Mouse (Mus musculus) left cerebral cortex, adult 2 months (tissue): ENCODE data around the gene Iqcd. TPM values are rescaled to one million over a fixed set of nuclear protein-coding genes. Genes with fewer than 3 reads are reported as not detected.
A peak's percentile ranks its signal among the peaks of the same experiment; 100 is the strongest.

Experiments
- DNase-seq, 2 experiments: peaks; one replicate each; pipeline ENCODE4 v3.0.0; 2021 to 2022; ENCODE audit warnings: low spot score in 2 of 2, mixed read lengths in 1 of 2; ENCODE audit errors: extremely low spot score in 1 of 2
- H3K27ac ChIP-seq: fragments of 200-600 bp; 2 replicates; pipeline ENCODE4 v1.8.1; 2022
- H3K4me3 ChIP-seq: fragments of 200-600 bp; 2 replicates; pipeline ENCODE4 v1.8.1; 2022
- CTCF ChIP-seq: fragments of 200-600 bp; IDR thresholded peaks from 2 replicates; pipeline ENCODE4 v1.8.1; 2022; ENCODE audit warnings: antibody characterized with exemption, mild to moderate bottlenecking, moderate library complexity
- intact Hi-C: fragments of 180-260 bp; cut with DNase I; formaldehyde crosslinking; loops from one replicate; pipeline ENCODE4 v1.15.1; 2025
- total RNA-seq, 2 experiments: library from RNA; stranded (reverse); gene quantifications; 2 replicates each; pipeline ENCODE4 v1.2.3; 2021

Iqcd gene
- total RNA-seq, 2 experiments from 2014 or later = 0.47 to 0.75 TPM

- no peak for DNase-seq
- H3K27ac ChIP-seq = no peak overlapping the region
- no peak for TF ChIP-seq CTCF
- intact Hi-C loops = no loop called here
- H3K4me3 ChIP-seq = no peak overlapping the region
These were observed 12.0 kb upstream of the Iqcd start for GRCm38 (mm10) chr5:120576781-120577301.

- Histone ChIP-seq H3K4me3 (no peak overlapping the region), H3K27ac (no peak overlapping the region)
- peak; percentile 5; the same call in 1 of the 2 replicates for TF ChIP-seq CTCF
- intact Hi-C loops = no loop called here
- no peak for DNase-seq
These were observed 10.8 kb upstream of the Iqcd start for GRCm38 (mm10) chr5:120577935-120578441.

GRCm38 (mm10) chr5:120578504-120579081 lies 10.2 kb upstream of the Iqcd start:
- intact Hi-C loops = no loop called here
- Histone ChIP-seq H3K4me3 (no peak overlapping the region), H3K27ac (no peak overlapping the region)
- no peak for DNase-seq
- TF ChIP-seq CTCF = no peak

GRCm38 (mm10) chr5:120579211-120579897 lies 9.5 kb upstream of the Iqcd start:
- intact Hi-C loops = no loop called here
- no peak overlapping the region for H3K27ac ChIP-seq
- no peak for DNase-seq
- TF ChIP-seq CTCF = no peak
- H3K4me3 ChIP-seq = no peak overlapping the region

GRCm38 (mm10) chr5:120579898-120580626 lies 8.8 kb upstream of the Iqcd start:
- no peak overlapping the region for H3K4me3 ChIP-seq
- H3K27ac ChIP-seq = no peak overlapping the region
- no peak for DNase-seq
- intact Hi-C loops = no loop called here
- TF ChIP-seq CTCF = no peak

- intact Hi-C loops = no loop called here
These were observed 6.8 kb upstream of the Iqcd start for GRCm38 (mm10) chr5:120582002-120582401.

GRCm38 (mm10) chr5:120583511-120583910 lies 5.3 kb upstream of the Iqcd start:
- no peak for TF ChIP-seq CTCF
- no peak overlapping the region for H3K4me3 ChIP-seq
- no peak overlapping the region for H3K27ac ChIP-seq
- DNase-seq = no peak
- intact Hi-C loops = no loop called here

More at GRCm38 (mm10) chr5:120582002-120582401, 6.8 kb upstream of the Iqcd start:
- no peak for TF ChIP-seq CTCF
- Histone ChIP-seq H3K4me3 (no peak overlapping the region), H3K27ac (no peak overlapping the region)
- no peak for DNase-seq

- intact Hi-C loops = loop anchor here (5.0 kb wide), 1 partner anchor 83 kb away; the partner anchor contains the start of gene Plbd2
- H3K4me3 ChIP-seq = no peak overlapping the region
- DNase-seq = no peak
- no peak for TF ChIP-seq CTCF
- no peak overlapping the region for H3K27ac ChIP-seq
These were observed 3.8 kb upstream of the Iqcd start for GRCm38 (mm10) chr5:120584968-120585367.

- TF ChIP-seq CTCF = no peak
- intact Hi-C loops = loop anchor here (2.0 to 5.0 kb wide), 2 partner anchors 20 to 85 kb away; partner anchors contain the start of gene Plbd2
These were observed 1.8 kb upstream of the Iqcd start for GRCm38 (mm10) chr5:120586741-120587615.

GRCm38 (mm10) chr5:120587616-120587926 lies 1.2 kb upstream of the Iqcd start:
- no peak for TF ChIP-seq CTCF
- Histone ChIP-seq H3K4me3 (peak overlapping the region; percentile 89), H3K27ac (peak overlapping the region; percentile 92)
- intact Hi-C loops = loop anchor here (2.0 to 5.0 kb wide), 2 partner anchors 21 to 85 kb away; partner anchors contain the start of gene Plbd2
- no peak for DNase-seq

More at GRCm38 (mm10) chr5:120586741-120587615, 1.8 kb upstream of the Iqcd start:
- Histone ChIP-seq H3K27ac (peak overlapping the region; percentile 92), H3K4me3 (peak overlapping the region; percentile 89)
- no peak for DNase-seq
